Mouse (Mus musculus) small intestine, adult 2 months (tissue): ENCODE data around the gene Abhd17b.

Experiments used
- CTCF ChIP-seq: fragments of 200-500 bp; IDR thresholded peaks from 2 replicates; pipeline ENCODE4 v1.5.1; 2012; ENCODE audit warnings: low read depth, mild to moderate bottlenecking, control low read depth, inconsistent platforms, low read length, moderate library complexity, mixed read lengths; ENCODE audit not compliant: insufficient replicate concordance, insufficient read length; ENCODE audit errors: extremely low read depth
- POLR2A ChIP-seq: fragments of 200-500 bp; IDR thresholded peaks from 2 replicates; pipeline ENCODE4 v1.6.1; 2012; ENCODE audit warnings: low read depth, mild to moderate bottlenecking, control low read depth, inconsistent platforms, low read length, moderate library complexity

GRCm38 (mm10) chr19:21630656-21631331, 22.2 kb upstream of the Abhd17b start:
- TF ChIP-seq CTCF = no peak
- TF ChIP-seq POLR2A = no peak
